Mouse (Mus musculus) adrenal gland, adult 8-10 months (tissue): ENCODE results near the gene Gm49353. TPM values are rescaled to one million over a fixed set of nuclear protein-coding genes. Genes with fewer than 3 reads are reported as not detected.

Experiments used
- total RNA-seq, 4 experiments: library from RNA; stranded (reverse); gene quantifications; 2 replicates each; pipeline ENCODE4 v1.2.4; 2022

Gene Gm49353
- total RNA-seq, 4 experiments from 2014 or later, result 1.9 to 3.9 (median 2.5) TPM; not detected in 1

Other genes starting within 250 kb of the Gm49353 start
- not detected for gene 2310057J18Rik, start 212.7 kb upstream of the Gm49353 start, total RNA-seq
- 10 to 100 TPM in 3 of 4 experiments, 1 to 10 TPM in 1; 8.3 to 15.9 (median 12.0) TPM for gene Soga3, start 55.1 kb upstream of the Gm49353 start, total RNA-seq
- gene 9330159F19Rik, start 12.7 kb downstream of the Gm49353 start, total RNA-seq, result 1 to 10 TPM; 5.2 to 9.1 (median 6.2) TPM
- gene Echdc1, start 114.2 kb downstream of the Gm49353 start, total RNA-seq, result 100 to 1,000 TPM in 1 of 4 experiments, 10 to 100 TPM in 3; 49.7 to 116 (median 89.3) TPM
- 10 to 100 TPM; 48.6 to 55.0 (median 50.7) TPM for gene Rnf146, start 163.5 kb downstream of the Gm49353 start, total RNA-seq